Mouse (Mus musculus) forebrain, embryonic 11.5 days (tissue): ENCODE measurements around the gene Nutf2. TPM values are rescaled to one million over a fixed set of nuclear protein-coding genes. Genes with fewer than 3 reads are reported as not detected.

Source experiments
- polyA plus RNA-seq: library from polyadenylated mRNA; unstranded; fragments of >200 nt; fragmentation: Nextera tagmentation; extraction: Ambion mirVana; gene quantifications from 2 replicates; pipeline ENCODE4 v1.2.1, GENCODE M21; 2014

The Nutf2 gene
- polyA plus RNA-seq, 1 experiment from 2014 or later: 355 TPM

Other genes starting within 250 kb of the Nutf2 start
- 134 and 145 TPM in 2 replicates for gene Ctcf, start 224.0 kb upstream of the Nutf2 start, polyA plus RNA-seq
- 0.49 and 1.6 TPM in 2 replicates for gene Agrp, start 223.2 kb upstream of the Nutf2 start, polyA plus RNA-seq
- gene Carmil2, start 174.3 kb upstream of the Nutf2 start, polyA plus RNA-seq: 1.8 and 2.0 TPM in 2 replicates
- gene Acd, start 159.5 kb upstream of the Nutf2 start, polyA plus RNA-seq: 76.9 and 83.6 TPM in 2 replicates
- 24.9 and 25.1 TPM in 2 replicates for gene Pard6a, start 159.4 kb upstream of the Nutf2 start, polyA plus RNA-seq
- gene 4933405L10Rik, start 152.9 kb upstream of the Nutf2 start, polyA plus RNA-seq: 0.36 TPM in 1 of 2 replicates, not detected in the other
- 43.0 and 44.4 TPM in 2 replicates for gene Enkd1, start 152.4 kb upstream of the Nutf2 start, polyA plus RNA-seq
- gene Gfod2, start 101.9 kb upstream of the Nutf2 start, polyA plus RNA-seq: 38.0 and 49.3 TPM in 2 replicates
- 15.8 and 16.1 TPM in 2 replicates for gene Ranbp10, start 33.2 kb upstream of the Nutf2 start, polyA plus RNA-seq
- 0.21 and 0.23 TPM in 2 replicates for gene Tsnaxip1, start 32.8 kb upstream of the Nutf2 start, polyA plus RNA-seq
- gene Cenpt, start 7.3 kb upstream of the Nutf2 start, polyA plus RNA-seq: 59.7 and 62.0 TPM in 2 replicates
- gene Thap11, start 5.4 kb upstream of the Nutf2 start, polyA plus RNA-seq: 85.6 and 87.3 TPM in 2 replicates
- 62.7 and 65.2 TPM in 2 replicates for gene Edc4, start 20.3 kb downstream of the Nutf2 start, polyA plus RNA-seq
- 1.1 TPM in 1 of 2 replicates, not detected in the other for gene Nrn1l, start 33.0 kb downstream of the Nutf2 start, polyA plus RNA-seq
- gene Pskh1, start 39.9 kb downstream of the Nutf2 start, polyA plus RNA-seq: 22.1 and 23.1 TPM in 2 replicates
- 1.1 and 2.5 TPM in 2 replicates for gene Ctrl, start 73.3 kb downstream of the Nutf2 start, polyA plus RNA-seq
- gene Psmb10, start 77.9 kb downstream of the Nutf2 start, polyA plus RNA-seq: 20.9 and 21.5 TPM in 2 replicates
- gene Lcat, start 82.8 kb downstream of the Nutf2 start, polyA plus RNA-seq: 0.55 and 0.60 TPM in 2 replicates
- gene Slc12a4, start 105.5 kb downstream of the Nutf2 start, polyA plus RNA-seq: 10.6 and 11.4 TPM in 2 replicates
- not detected in 2 replicates for gene Dpep3, start 118.8 kb downstream of the Nutf2 start, polyA plus RNA-seq
- 16.5 and 20.7 TPM in 2 replicates for gene Dus2, start 130.8 kb downstream of the Nutf2 start, polyA plus RNA-seq
- not detected in 2 replicates for gene Dpep2nb, start 145.4 kb downstream of the Nutf2 start, polyA plus RNA-seq
- 21.0 and 22.4 TPM in 2 replicates for gene Ddx28, start 151.3 kb downstream of the Nutf2 start, polyA plus RNA-seq
- gene Nfatc3, start 198.3 kb downstream of the Nutf2 start, polyA plus RNA-seq: 4.5 and 5.3 TPM in 2 replicates